In the genomic region with DNA sequence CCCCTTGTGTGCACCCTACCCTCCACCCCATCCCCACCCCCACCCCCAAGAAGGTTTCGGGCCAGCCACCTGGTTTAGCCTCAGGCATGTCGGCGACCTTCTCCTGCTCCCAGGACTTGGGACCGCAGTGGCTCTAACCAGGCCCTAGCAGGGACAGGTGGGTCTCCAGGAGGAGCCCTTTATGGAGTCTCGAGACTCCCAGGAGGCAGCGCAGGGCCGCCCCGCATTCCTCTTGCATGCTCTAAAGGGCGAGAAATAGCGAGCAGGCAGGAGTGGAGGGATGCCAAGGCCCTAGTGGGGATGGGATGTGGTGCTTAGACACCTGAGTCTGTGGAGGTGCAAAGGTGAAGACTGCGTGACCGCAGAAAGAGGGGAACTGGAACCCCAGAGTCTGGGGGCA, we compare ENCODE assay signal across 10 mouse cellular contexts. TPM values are rescaled to one million over a fixed set of nuclear protein-coding genes. Genes with fewer than 3 reads are reported as not detected.
DNase-seq lines count a peak whose midpoint lies in the region; ATAC-seq and TF ChIP-seq lines count a peak whose summit lies in the region.
"Had no signal": no experiment of that assay in that cellular context is flagged by ENCODE, and none has a peak within 500 bp of the region (broad histone marks: within the 10 kb centered on the region; RNA-seq: fewer than 3 reads in every experiment).

Gene Mybpc2 (minus strand): TSS at position 155 of the 400 bp plus-strand sequence.

- TF ChIP-seq CTCF in heart, adult 2 months (IDR thresholded peaks at IDR 0.05), result no peak

- no peak for TF ChIP-seq EP300 in heart, adult 2 months (IDR thresholded peaks at IDR 0.05; ENCODE audit: insufficient read depth, low read depth, low read length)

- no peak for ATAC-seq in midbrain, embryonic 12.5 days (ENCODE audit: low FRiP score, low read depth)

- peak within 1 kb of the TSS; percentile 72 for H3K27ac ChIP-seq in heart, adult 2 months
- no peak within 1 kb of the TSS for H3K27ac ChIP-seq in midbrain, embryonic 12.5 days (replicated peaks)
- H3K27ac ChIP-seq: neural tube, embryonic 12.5 days had no signal

- DNase-seq in adrenal gland, postnatal 10 days, result no peak
- DNase-seq in adrenal gland, adult 8-10 months, result no peak
- DNase-seq in heart, adult 2 months, result peak; percentile 49 to 64
- DNase-seq in kidney, adult 11 months, result peak; percentile 40
- DNase-seq in left cerebral cortex, postnatal 4 days, result no peak
- no peak for DNase-seq in right cerebral cortex, adult 18-20 months
- DNase-seq in thymus, postnatal 14 days, result no peak

- no peaks in the 10 kb centered on the region for H3K36me3 ChIP-seq in heart, adult 2 months (ENCODE audit: control insufficient read depth, insufficient read depth, low read length)
- H3K36me3 ChIP-seq in midbrain, embryonic 12.5 days, result no peaks in the 10 kb centered on the region
- H3K36me3 ChIP-seq: neural tube, embryonic 12.5 days had no signal

- no peaks in the 10 kb centered on the region for H3K9me3 ChIP-seq in midbrain, embryonic 12.5 days
- H3K9me3 ChIP-seq: neural tube, embryonic 12.5 days had no signal

- peak within 1 kb of the TSS; percentile 43 for H3K9ac ChIP-seq in heart, adult 2 months (ENCODE audit: low read depth, low read length)
- no peak within 1 kb of the TSS; the same call in 1 of the 2 replicates for H3K9ac ChIP-seq in midbrain, embryonic 12.5 days (replicated peaks)
- H3K9ac ChIP-seq: neural tube, embryonic 12.5 days had no signal

- TF ChIP-seq POLR2A in heart, adult 2 months (IDR thresholded peaks at IDR 0.05; ENCODE audit: insufficient read depth, low read depth, low read length), result no peak

- peak within 1 kb of the TSS; percentile 19; the same call in 1 of the 2 replicates for H3K4me3 ChIP-seq in heart, adult 2 months
- H3K4me3 ChIP-seq in midbrain, embryonic 12.5 days, result no peak within 1 kb of the TSS
- H3K4me3 ChIP-seq: neural tube, embryonic 12.5 days had no signal

- peaks cover 4% of the 10 kb centered on the region for H3K4me1 ChIP-seq in heart, adult 2 months (ENCODE audit: control insufficient read depth, insufficient read depth, low read length)
- H3K4me1 ChIP-seq in midbrain, embryonic 12.5 days, result peaks cover 16% of the 10 kb centered on the region

- 35% methylated on average over 12 of the region's 12 CpGs for WGBS in heart, adult 2 months
- WGBS in midbrain, embryonic 12.5 days, result 33% methylated on average over 12 of the region's 12 CpGs

- no peaks in the 10 kb centered on the region for H3K79me2 ChIP-seq in heart, adult 2 months (replicated peaks; ENCODE audit: control insufficient read depth, insufficient read depth, low read length)

- 0 out of 2 replicates have a peak within 1 kb of the TSS, but pooled peaks have one; percentile 9 for H3K4me2 ChIP-seq in midbrain, embryonic 12.5 days (replicated peaks)
- H3K4me2 ChIP-seq: neural tube, embryonic 12.5 days had no signal

- no peaks in the 10 kb centered on the region for H3K27me3 ChIP-seq in heart, adult 2 months (ENCODE audit: control insufficient read depth, insufficient read depth, low read length)
- peaks cover 90% of the 10 kb centered on the region for H3K27me3 ChIP-seq in midbrain, embryonic 12.5 days

- intact Hi-C loops in heart, adult 2 months (cut with DNase I), result loop anchor here (2.0 to 5.0 kb wide), 2 partner anchors 24 to 123 kb away; no protein-coding TSS in a partner anchor
- intact Hi-C loops in left cerebral cortex, postnatal 4 days (cut with DNase I), result no loop called here

RNA-seq across cellular contexts. Expression of gene Mybpc2, which starts in this region (rescaled TPM):
- total RNA-seq in adrenal gland, postnatal 10 days (2021), result 10 to 100 TPM; 31.9 to 40.8 TPM
- under 1 TPM in 2 of 4 experiments, not detected in 2; 0.07 to 0.08 TPM for total RNA-seq in adrenal gland, adult 8-10 months (2022)
- 10 to 100 TPM; 13.1 to 16.7 TPM for total RNA-seq in heart, adult 2 months (2021)
- 7.1 and 10.8 TPM in 2 replicates for polyA plus RNA-seq in heart, adult 2 months (2012; rRNA removed)
- 0.16 and 0.22 TPM in 2 replicates for polyA plus RNA-seq in midbrain, embryonic 12.5 days (2016; fragmentation: Nextera tagmentation; extraction: Ambion mirVana)
- under 1 TPM in 1 of 2 experiments, not detected in 1; 0.10 TPM for total RNA-seq in left cerebral cortex, postnatal 4 days (2021)
- total RNA-seq: common myeloid progenitor, adult 5-6 weeks had no signal

Comparison
In these comparisons a context has a peak if more than half of its experiments do, and no peak if none do; other contexts are left out.
1. RNA of gene Mybpc2 (total RNA-seq): 31.9 to 40.8 TPM in adrenal gland, postnatal 10 days and 13.1 to 16.7 TPM in heart, adult 2 months; 0.10 TPM in left cerebral cortex, postnatal 4 days and 0.07 to 0.08 TPM in adrenal gland, adult 8-10 months; every median in the first group is over 10 times any median in the second.
2. DNase-seq: peak in heart, adult 2 months (2 of 2) and kidney, adult 11 months (single experiment); none in adrenal gland, postnatal 10 days (single experiment), adrenal gland, adult 8-10 months (single experiment), left cerebral cortex, postnatal 4 days (single experiment), right cerebral cortex, adult 18-20 months (single experiment) and thymus, postnatal 14 days (single experiment).